Mouse (Mus musculus) erythroblast, embryonic 14.5 days (primary cell): Measurements from ENCODE around the gene Peli2.

ENCODE experiments used
- GATA1 ChIP-seq: IDR thresholded peaks from 2 replicates; pipeline ENCODE4 v1.6.1; 2012; ENCODE audit warnings: low read length, inconsistent platforms, mixed read lengths
- TAL1 ChIP-seq: IDR thresholded peaks from 3 replicates; pipeline ENCODE4 v1.6.1; 2012; ENCODE audit warnings: low read length, inconsistent platforms, mixed read lengths

- TF ChIP-seq GATA1: no peak
- no peak for TF ChIP-seq TAL1
Measured at GRCm38 (mm10) chr14:48098253-48098652, 22.4 kb upstream of the Peli2 start.
